Mouse (Mus musculus) ovary, adult 18-20 months (tissue): ENCODE data around the gene Gm7168.
"Not testable (repeated sequence)": the region's sequence is repeated elsewhere in the genome, so short reads cannot be mapped to it uniquely, and the experiment has no call there.

Source experiments
- DNase-seq: peaks from one replicate; pipeline ENCODE4 v3.0.0; 2022; ENCODE audit warnings: low spot score, mixed read lengths

The Gm7168 gene

DNA sequence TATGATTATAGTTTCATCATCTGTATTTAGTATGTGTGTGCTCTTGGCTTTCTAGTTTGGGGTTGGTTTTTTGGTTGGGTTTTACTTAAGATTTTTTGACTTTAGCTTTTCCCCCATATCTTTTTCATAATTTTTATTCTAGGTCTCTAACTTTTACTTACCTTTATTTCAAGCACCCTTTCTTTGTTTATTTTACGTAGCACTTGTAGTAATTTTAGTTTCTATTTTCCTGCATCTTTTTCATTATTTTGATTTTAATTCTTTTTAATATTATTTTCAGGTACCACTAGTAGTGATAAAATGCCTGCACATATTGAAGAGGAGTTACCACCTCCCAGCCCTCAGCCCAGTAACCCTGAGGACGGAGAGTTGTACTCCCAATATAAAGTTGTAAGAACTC is at the start of gene Gm7168:
Gene Gm7168 (plus strand): TSS at position 301 of the 400 bp plus-strand sequence.
- not testable (repeated sequence) for DNase-seq

DNA sequence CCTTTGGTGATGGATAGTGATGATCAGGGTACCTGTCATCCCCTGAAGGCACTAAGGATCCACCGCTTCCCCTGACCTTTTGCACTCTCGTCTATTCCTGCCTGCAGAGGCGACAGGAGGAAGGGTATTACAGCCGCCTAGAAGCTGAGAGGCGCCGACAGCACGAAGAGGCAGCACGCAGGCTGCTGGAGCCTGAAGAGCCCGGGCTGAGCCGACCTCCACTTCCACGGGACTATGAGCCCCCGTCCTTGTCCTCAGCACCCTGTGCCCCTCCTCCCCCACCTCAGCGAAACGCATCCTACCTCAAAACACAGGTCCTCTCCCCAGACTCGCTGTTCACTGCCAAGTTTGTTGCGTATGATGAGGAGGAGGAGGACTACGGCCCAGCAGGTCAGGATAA is 49.3 kb upstream of the Gm7168 start:
- DNase-seq: no peak

DNA sequence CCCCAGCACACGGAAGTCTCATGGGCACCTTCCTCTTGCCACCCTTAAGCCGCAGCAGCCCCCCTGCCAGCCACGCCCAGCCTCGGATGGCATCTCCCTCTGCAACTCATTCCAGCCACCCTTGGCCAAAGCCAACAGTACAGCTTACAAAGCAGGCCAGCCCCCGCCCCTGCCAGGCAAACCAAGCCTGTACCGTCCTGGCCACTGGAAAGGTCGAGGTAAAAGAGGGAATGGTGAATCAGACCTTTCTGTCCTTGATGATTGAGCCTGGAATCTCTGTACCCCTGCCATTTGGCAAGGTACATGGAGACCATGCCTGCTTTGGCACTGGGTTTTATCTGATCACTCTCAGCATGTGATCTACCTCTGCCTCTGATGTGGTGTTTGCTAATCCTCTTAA is 48.9 kb upstream of the Gm7168 start:
- DNase-seq: no peak

DNA sequence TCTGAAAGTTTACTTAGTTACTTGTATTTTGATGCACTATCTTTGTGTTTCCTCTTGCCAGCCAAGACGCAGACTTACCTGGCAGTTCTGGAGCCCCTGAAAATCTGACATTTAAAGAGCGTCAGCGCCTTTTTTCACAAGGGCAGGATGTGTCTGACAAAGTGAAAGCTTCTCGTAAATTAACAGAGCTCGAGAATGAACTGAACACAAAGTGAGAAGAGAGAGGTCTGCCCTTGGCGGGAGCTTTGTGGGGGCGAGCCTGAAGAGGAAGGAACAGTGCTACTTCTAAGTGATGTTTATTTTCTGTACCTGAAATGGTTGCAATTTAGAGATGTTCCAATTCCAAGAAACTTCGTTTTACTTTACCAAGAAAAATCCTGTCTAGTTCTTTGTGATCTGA is 44.4 kb upstream of the Gm7168 start:
- DNase-seq: no peak

DNA sequence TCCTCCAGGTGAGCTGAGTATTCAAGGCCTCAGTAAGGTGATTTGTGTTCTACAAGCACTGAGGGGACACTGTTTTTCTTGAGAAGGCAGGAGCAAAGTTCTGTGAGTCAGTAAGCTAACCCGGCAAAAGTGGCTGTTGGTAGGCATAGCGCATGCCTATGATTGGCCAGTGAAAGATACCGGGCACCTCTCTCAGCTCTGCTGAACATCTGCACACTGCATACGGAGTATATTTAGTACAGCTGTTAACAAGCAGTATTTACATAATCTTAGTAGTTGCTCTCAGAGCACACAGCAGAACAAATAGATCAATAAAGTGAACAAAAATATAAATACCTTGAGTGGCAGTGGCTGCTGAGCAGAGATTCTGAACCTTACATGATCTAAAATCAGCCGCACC is 41.1 kb upstream of the Gm7168 start:
- no peak for DNase-seq

DNA sequence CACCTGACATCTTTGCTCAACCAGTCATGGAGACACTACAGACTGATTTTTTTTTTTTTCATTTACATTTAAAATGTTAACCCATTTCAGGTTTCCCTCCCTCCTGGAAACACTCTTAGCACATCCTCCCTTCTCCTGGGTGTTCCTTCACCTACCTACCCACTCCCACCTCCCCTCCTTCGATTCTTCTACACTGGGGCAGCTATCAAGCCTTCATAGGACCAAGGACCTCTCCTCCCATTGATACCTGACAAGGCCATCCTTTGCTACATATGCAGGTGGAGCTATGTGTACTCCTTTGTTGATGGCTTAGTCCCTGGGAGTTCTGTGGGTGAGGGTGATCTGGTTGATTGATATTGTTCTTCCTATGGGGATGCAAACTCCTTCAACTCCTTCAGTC is 40.5 kb upstream of the Gm7168 start:
- DNase-seq: no peak

DNA sequence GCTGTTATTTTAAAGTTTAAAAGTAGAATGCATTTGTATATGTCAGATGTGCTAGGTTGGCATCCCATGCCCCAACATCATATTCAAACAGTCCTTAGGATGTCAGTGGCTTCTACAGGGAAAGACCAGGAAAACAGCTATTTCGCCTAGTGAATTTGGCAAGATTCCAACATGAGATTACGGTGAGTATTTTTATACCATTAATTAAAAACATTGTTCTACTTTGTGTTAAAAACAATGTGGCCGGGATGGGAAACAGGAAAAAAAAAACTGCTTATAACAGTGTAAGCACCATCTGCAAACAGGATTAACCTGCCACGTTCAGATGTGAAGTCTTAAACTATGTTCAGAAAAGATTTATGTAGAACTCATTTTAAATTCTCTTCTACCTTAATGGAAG is 34.2 kb upstream of the Gm7168 start:
- DNase-seq: no peak

DNA sequence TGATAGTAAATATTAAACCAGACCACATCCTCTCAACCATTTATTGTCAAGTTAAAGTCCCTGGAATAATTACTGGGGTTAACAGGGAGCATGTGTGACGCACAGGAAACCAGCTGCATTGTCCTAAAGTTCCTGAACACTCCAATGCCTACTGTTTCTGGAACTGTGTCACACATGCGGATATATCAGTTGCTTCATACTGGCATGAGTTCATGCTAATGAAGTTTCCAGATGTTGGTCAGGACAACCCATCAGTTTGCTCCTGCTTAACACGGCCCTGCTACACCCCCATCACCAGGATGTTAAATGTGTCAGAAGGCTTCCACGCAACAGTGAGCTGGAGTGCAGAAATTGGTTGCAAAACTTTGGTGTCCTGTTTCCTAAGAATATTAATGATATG is 33.6 kb upstream of the Gm7168 start:
- no peak for DNase-seq

DNA sequence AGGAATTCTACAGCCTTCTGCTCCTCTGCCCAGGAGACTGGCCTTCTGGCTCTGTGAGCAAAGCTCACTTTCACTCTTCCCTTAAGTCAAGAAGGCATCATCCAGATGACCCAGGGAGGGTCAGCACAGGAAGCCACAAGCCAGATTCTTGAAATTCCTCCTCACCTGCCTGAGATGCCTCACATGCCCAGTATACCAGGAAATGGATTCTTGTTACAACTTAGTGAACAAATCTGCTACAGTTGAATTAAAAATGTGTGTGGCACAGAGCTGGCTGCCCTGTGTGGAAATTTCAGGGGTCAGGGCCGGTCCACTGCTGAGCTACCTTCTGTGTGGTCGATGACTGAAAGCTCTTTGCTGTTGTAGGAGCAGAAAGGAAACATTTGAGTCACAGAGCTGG is 27.4 kb upstream of the Gm7168 start:
- no peak for DNase-seq

DNA sequence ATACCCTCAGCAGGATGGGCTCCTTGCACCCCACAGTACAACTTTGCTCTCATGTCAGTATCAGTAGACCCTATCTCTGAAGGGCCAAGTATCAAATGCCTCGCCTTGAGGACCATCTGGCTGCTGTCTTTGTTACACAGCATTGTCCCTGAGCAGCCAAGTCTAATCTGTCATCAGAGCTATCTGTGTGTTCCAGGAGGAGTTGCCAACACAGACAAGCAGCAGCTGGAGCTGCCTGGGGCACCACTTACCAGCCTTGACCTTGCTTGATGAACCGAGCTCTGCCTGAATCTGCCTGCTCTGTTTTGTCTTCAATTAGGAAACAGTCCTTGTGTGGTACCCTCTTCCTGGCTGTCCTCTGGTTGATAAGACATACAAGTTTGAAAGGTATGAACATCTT is 24.8 kb upstream of the Gm7168 start:
- DNase-seq: peak; percentile 70

DNA sequence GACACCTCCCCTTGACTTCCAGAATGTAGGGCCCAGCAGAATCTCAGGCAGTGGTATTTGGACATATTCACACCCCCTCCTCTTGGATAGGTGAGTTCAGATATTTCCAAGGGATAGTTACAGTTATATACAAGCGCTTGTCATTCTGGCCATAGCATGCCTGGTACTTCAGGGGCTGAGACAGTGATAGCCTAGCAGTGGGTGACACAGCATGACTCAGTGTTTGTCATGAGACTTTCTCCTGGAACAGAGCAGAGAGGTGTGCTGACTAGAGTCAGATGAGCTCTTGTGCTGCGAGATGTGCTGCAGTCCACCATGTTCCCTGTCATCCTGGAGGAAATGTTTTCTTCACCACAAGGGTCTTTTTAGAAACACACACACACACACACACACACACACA is 23.6 kb upstream of the Gm7168 start:
- no peak for DNase-seq

DNA sequence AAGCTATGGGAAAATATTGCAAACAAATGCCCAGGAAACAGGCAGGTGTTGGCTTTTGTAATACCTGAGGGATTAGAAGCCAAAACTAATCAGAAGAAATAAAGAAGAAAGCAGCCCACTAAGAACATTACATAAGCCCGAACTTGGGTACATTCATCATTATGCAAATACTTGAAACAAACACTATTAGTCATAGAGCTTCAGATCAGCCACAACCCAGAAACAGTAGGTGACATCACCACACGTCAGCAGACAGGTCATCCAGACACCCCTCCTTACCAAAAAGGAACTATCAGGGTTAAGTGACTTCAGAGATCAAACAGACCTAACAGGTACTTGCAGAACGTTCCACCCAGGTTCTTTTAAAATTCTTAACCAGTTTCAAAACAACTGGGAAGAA is 22.2 kb upstream of the Gm7168 start:
- no peak for DNase-seq

DNA sequence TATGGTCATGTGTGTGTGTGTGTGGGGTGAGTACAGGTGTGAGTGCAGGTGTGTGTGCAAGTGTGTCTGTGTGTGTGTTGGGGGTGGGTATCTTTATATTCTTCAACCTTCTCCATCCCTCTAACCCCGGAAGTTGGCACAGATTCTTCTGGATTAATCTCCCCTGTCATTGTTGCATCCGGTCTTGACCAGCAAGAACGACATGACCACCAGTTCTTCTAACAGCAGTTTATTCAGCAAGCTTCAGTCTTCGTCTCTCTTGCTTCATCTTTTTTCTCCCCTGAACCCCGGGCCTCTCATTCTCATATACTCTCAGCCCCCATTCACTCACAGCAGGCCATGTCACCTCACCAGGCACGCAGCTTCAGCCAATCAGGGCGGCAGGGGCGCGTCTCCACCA is 17.8 kb upstream of the Gm7168 start:
- no peak for DNase-seq

DNA sequence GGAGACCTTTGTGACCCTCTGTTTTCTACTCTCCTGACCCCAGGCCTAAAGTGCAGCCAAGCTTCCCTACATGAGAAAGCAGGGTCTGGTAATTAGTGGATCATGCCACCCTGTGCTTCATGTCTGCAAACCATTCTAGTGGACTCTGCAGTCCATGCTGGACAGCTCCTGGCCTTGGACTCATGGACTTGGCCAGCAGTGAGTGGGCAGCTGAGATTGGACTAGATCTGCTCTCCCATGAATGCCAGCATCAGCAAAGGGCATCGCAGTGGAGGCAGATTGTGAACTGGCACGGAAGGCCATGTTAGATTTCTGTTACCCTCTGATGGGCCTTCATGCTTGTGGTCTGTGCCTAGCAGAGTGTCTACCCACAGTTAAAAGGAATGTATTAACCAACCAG is 12.8 kb upstream of the Gm7168 start:
- DNase-seq: not testable (repeated sequence)

DNA sequence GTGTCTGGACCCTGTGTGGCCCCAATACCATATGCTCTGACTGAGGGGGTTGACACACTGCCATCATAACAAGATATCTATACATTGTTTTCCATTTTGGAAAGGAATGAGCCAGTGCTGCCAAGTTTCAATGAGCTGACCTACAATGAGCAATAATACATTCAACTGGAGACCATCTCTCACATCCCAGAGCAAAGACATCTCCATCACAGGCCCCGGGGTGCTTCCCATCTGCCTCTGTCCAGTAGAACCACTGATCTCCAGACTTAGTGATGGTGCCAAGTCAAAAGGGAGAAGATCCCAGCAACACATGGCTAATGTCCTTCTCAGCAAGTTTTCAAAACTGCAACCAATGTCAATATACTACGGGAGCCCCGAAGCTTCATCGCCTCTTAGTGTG is 10.4 kb upstream of the Gm7168 start:
- no peak for DNase-seq

DNA sequence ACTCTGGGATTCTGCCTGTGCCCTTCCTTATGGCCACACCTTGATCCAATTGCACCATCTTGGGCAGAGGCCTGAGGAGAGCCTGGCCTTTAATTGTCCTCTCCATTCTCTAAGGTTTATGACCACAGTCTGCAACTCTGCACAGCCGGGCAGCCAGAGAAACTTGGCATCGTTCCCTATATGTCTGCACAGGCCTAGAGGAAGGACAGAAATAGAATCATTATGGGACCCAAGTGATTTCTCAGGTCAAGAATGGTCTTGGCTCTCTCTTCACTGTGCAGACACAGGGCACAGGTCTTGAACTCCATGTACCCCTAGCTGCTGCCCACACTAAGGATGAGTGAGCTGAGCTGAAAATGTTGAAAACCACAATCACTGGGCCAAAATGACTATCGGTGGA is 9.5 kb upstream of the Gm7168 start:
- DNase-seq: no peak

DNA sequence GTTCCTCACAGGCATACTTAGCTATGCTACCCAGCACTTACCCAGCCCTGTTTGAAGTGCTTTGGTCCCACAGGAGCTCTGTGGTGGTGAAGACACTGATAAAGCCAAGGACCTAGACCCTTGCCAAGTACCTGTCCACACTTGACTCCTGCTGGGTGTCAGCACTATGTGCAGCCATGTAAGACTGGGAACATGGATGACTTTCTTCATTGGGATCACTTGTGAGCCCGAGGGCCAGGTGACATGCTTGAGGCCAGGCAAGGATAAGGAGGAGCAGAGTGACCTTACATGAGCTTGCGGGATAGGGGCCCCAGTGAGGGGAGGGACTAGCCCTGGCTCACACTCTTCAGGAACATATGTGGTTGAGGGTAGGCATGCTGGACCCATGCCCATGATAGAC is 8.9 kb upstream of the Gm7168 start:
- not testable (repeated sequence) for DNase-seq

DNA sequence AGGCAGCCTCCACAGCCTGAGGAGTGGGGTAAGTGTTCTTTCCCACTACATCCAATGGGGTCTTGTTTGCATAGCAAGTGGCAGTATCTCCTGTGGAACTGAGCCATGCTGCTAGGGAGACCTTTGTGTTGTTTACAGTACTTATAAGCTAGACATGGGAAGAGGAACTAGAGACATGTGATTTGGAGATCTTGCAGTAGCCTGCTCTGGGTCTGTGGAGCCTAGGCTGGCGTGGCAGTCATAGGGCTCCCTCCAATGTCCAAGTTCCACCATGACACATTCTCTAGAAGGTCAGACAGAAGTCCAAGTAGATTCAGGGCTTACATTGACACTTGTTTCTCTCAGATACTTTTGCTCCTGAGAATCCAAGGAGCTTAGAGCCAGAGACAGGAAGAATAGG is 7.7 kb upstream of the Gm7168 start:
- DNase-seq: no peak

DNA sequence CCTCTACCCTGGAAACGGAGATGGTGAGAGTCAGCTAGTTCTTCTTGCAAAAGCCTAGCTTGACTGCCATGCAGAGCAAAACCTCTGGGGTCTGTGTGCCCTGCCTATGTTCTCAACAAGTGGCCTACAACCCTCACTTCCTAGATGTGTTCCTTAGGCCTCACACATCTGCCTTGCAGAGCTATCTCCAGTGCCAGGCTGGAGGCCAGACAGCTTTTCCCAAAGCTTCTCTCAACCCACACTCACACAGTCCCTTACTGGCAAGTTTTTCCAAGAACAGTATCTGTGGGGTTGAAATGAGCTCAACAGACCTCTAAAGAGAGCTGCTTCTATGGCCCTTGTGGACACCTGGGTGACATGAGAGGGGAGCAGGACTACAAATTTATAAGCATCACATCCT is 3.4 kb downstream of the Gm7168 start:
- DNase-seq: not testable (repeated sequence)

DNA sequence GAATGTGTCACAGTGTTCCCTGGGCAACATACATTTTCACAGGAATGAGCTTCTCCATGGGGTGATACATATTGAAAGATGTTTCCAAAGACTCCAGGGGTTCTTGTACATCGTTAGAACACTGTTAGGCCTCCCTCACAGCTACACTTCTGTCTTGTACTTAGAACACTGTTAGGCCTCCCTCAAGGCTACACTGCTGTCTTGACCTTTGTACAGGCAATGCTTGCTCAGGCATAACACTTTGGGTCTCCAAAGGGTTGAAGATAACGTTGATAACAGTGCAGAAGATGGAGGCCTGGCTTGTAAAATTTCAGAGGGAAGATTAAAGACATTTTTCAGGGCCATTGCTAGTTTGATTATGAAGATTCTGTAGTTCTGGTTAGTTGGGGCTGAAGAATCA is 10.0 kb downstream of the Gm7168 start:
- DNase-seq: not testable (repeated sequence)

DNA sequence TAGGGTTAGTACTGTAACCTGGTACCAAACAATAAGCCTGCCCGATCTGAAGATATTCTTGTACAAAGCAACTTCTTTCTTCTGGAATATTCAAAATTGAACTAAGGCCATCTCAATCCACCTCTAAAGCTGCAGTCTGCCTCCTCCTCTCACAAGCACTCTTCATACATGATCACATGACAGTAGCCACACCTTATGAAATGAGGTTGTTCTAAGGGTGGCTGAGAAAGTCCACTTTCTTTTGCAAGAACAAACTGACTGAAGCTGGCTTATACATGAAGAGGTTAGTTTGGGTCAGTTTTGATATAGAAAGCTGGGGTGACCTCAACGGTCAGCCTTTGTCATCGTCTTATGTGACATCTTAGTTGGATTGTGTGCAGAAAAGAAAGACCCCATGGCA is 14.1 kb downstream of the Gm7168 start:
- not testable (repeated sequence) for DNase-seq

DNA sequence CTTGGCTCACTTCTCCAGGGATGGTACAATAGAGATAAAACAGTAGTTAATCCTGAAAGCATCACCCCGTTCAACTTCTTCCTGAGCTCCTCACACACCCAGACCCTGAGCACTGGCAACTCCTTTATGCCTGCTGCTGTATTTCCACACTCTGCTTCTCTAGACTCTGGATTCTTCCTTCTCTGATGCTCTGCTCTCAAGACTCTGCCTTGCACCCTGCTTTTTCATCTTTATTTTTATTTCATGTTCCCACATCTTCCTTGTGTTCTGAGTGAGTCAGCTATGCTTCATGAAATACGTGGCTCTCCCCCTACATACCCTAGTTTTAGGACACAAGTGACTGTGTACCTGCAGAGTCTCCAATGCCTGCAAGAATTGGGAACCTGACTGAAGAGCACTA is 16.9 kb downstream of the Gm7168 start:
- DNase-seq: not testable (repeated sequence)

DNA sequence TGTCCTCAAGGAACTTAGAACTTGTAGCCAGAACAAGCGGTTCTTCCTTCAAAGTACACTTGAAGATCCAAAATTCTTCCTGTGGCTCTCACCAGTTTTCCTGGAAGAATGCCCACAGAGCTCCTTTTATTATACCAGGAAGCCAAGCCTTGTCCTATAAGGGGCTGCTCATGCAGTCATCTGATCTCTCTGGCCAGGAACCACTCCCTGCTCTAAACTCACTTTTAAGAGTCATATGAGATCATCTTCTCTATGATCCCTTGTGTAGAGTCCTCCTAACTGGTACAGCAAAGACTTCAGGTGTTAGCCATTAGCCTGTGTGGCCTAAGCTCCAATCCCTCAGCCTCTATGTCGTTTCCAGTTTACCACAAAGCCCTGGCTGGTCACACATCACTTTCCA is 21.7 kb downstream of the Gm7168 start:
- DNase-seq: not testable (repeated sequence)

DNA sequence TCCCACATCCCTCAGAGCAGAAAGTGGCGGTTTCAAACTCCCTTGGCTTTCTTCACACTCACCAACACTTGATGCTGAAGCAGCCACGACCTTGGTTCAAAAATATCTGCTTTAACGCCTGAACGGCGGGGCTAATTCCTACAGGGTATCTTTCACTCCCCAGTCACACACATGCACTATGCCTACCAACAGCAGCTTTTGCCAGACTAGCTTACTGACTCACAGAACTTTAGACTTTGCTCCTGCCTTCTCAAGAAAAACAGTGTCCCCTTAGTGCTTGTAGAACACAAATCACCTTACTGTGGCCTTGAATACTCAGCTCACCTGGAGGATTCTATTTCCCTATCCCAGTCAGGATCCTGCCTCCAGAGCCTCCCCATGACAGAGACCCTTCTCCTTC is 22.6 kb downstream of the Gm7168 start:
- not testable (repeated sequence) for DNase-seq

DNA sequence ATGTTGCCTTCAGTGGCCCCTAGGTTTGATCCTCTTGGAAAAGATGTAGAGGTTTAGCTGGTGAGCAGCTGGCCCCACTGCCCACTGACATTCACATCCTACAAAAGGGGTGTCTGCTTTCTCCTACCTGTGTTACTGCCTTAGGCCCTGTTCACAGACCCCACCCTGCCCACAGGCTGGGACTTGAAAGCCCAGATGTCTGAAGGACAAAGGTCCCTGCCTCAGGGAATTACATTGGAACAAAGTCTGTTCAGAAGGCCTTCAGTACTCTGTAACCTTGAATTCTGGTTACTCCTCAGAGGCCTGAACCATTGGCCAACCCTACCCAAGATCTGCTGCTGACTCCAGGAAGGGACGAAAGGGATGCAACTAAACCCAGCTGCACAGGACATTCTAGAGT is 39.5 kb downstream of the Gm7168 start:
- no peak for DNase-seq
